Mouse (Mus musculus) adrenal gland, adult 8-10 months (tissue): Measurements from ENCODE around the gene Stx6. TPM values are rescaled to one million over a fixed set of nuclear protein-coding genes. Genes with fewer than 3 reads are reported as not detected.
A peak's percentile ranks its signal among the peaks of the same experiment; 100 is the strongest.

Source experiments
- DNase-seq: peaks from one replicate; pipeline ENCODE4 v3.0.0; 2022
- total RNA-seq, 4 experiments: library from RNA; stranded (reverse); gene quantifications; 2 replicates each; pipeline ENCODE4 v1.2.4; 2022

Stx6 gene
- total RNA-seq, 4 experiments from 2014 or later = 51.1 to 58.4 (median 54.2) TPM

GRCm38 (mm10) chr1:155210011-155210763 is 51.7 kb downstream of the Stx6 start:
- DNase-seq = peak; percentile 4

DNA sequence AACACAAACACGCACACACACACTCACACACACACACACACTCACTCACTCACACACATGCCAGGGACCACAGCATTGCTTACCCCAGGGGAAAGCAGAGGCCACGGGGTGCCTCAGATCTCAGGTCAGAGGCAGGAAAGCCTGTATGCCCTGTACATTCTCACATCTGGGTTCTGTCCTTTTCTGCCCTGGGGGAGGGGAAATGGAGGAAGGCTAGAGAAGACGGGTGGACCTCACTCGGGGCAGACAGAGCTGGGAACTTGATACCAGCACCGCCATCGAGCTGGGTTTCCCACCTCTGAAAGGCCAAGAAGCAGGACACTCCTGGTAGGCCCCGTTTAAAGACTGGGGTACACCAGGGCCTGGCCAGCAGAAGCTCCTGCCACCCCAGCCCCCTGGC is 52.5 kb downstream of the Stx6 start:
- no peak for DNase-seq

GRCm38 (mm10) chr1:155212081-155212480 is 53.6 kb downstream of the Stx6 start:
- DNase-seq = peak; percentile 47

- DNase-seq = peak; percentile 16
Measured at GRCm38 (mm10) chr1:155212493-155212892, 54.0 kb downstream of the Stx6 start.

DNA sequence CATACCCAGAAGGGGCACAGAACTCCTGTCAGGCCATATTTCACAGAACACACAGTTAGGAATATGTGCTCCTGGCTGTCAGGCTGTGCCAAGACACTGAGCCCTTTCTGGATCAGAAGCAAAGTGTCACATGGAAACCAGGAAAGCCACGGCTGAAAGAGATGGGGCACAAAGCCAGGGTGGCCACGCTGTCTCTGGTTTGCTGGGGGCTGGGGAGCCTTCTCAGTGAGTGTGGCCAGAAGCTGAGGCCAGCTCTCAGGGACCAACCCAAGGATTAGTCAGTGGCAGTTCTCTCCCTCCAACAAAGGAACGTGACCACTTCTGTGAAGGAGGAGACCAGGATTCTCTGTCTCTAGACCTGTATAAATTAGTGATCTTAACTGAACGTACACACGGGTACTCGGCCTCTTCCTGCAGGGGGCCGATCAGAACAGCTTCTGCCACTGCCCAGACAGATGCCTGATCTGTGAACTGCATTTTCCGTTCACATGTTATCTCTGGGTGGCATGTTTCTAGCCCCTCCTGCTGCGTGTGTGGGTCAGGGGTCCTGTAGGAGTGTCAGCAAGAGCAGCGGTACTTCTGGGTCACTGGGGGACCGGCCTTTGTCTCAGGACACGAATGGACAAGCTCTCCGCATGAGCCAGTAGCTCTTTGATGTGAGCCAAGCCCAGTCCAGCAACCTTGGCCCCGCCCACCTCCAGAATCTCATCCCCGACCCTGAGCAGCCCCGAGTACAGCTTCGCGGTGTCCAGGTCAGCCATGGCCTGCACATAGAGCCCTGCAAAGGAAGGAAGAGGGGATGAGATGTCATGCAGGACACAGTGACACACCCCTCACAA is 54.6 kb downstream of the Stx6 start:
- peak; percentile 50 for DNase-seq

DNA sequence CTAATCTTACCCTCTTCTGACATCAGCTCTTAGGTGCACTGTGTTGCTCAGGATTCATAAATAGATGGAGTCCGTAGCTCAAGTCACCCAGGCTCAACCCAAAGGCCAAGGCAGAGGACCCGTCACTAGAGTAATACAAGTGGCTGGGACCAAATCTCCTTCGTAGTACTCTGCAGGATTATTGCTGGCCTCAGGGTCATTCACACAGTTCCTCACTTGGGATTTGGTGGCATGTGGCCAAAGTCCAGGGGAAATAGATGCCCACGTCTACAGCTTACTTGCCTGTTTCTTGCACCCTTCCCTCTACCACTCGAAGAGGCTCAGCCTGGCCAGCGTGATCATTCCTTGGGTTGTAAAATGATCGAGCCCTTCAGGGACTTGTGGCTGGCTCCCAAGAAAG is 55.4 kb downstream of the Stx6 start:
- peak; percentile 4 for DNase-seq

GRCm38 (mm10) chr1:155215066-155215764 is 56.7 kb downstream of the Stx6 start:
- DNase-seq = peak; percentile 9

GRCm38 (mm10) chr1:155216313-155216712 is 57.8 kb downstream of the Stx6 start:
- no peak for DNase-seq

GRCm38 (mm10) chr1:155216844-155217243 is 58.3 kb downstream of the Stx6 start:
- DNase-seq = no peak

GRCm38 (mm10) chr1:155217865-155218541 is 59.5 kb downstream of the Stx6 start:
- DNase-seq = no peak

DNA sequence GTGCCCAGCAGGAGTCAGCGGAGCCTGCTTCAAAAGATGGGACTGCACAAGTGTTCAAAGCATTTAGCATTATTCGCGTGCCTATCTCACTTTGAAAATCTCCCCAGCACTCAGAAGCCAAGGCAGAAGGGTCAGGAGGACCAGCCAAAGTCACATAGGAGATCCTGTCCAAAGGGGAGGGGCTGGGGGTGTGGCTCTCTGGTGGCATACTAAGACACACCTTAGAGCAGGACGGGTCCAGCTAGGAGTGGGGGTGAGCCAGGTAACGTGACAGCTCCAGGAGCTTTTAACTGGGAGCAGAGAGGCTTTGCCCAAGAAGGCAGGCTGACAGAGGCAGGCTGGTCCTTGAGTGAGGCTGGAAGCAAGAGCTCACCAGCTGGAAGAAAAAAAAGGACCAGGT is 60.4 kb downstream of the Stx6 start:
- DNase-seq = no peak

- no peak for DNase-seq
Measured at GRCm38 (mm10) chr1:155222101-155222669, 63.7 kb downstream of the Stx6 start.

GRCm38 (mm10) chr1:155223036-155223435 is 64.5 kb downstream of the Stx6 start:
- no peak for DNase-seq

DNA sequence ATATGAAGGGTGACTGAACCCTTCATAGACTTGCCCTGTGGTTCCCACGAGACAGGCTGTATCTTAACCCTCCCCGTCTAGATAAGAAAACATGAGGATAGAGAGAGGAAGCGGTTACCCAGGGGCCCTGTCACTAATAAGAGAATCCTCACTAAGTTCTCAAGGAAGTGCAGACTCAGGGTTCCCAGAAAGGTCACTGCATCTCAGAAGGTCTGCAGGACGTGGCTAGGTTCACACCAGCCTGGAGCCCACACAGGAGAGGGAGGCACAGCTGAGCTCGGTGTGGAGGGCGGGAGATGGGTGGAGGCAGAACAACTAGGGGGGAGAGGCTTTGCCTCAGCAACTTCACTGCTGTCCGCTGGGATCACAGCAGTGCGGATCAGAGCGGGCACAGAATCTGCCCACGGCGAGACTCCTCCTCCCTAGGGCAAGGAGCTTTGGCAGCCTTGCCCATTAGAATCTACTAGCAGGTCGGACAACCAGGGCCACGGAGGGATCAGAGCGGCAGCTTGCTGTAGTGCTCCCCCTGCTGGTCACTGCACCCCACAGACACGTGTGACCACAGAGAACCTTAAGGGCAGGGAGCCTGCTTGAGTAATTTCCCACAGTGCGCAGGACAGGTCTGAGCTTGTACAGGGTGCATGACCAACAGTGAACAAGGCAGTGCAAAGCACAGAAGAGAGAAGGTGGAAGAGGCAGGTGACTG is 65.5 kb downstream of the Stx6 start:
- DNase-seq = peak; percentile 80

DNA sequence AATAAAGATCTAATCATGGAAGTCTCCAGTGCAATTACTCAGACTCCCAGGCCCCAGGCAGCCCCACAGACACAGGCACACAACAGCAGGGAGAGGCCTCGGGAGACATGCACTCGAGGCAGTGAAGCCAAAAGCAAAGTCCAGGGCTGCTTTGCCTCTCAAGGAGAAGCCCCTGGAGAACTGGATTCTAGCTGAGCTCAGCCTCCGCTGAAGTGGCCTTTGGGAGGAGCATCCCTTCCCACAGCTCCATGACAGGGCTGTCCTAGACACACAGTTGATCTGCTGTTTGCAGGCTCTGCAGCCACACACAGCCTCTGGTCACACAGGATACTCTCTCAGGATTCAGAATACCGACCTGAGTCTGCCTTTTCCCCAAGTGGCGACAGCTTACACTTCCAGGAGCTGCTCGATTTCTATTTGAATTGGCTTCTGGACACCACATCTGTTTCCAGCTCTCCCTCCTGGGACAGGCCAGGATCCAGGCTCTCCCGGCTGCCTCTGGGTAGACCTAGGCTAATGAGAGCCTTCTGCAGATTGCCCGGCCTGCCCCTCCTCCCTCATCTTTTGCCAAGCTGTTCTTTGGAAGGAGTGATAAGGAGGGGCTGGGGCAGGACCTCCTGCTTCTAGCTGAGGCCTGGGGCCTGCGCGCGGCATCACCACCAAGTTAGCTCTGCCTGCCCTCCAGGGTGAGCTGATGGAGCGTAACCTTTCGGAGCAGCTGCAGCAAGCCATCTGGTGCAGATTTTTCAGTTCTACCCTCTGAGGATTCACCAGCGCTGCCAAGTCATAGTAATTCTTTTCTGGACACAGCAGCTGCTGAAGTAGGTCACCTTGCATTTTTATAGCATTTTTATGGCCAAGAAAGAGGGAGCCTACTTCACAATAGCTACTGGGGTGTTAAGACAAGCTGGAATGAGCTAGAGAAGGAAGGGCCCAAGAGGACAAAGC is 71.2 kb downstream of the Stx6 start:
- DNase-seq = no peak

DNA sequence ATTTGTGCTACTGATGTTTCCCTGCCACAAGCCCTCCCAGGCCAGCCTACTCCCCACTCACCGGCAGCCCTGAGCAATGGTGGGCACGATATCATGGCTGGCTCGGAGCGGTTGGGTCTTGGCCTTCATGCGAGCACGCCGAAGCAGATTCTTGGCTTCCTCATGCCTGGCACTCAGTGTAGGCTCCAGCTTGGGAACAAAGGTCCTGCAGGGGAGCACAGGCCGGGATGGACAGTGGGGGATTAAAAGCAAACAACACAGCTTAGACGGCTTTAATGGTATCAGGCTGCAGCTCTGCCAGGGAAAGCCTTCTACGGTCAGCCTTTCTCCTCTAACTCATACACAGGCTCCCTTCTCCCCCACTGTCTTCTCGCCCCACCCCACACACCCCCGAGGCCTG is 73.9 kb downstream of the Stx6 start:
- DNase-seq = no peak

GRCm38 (mm10) chr1:155232786-155233185 is 74.3 kb downstream of the Stx6 start:
- DNase-seq = peak; percentile 1

DNA sequence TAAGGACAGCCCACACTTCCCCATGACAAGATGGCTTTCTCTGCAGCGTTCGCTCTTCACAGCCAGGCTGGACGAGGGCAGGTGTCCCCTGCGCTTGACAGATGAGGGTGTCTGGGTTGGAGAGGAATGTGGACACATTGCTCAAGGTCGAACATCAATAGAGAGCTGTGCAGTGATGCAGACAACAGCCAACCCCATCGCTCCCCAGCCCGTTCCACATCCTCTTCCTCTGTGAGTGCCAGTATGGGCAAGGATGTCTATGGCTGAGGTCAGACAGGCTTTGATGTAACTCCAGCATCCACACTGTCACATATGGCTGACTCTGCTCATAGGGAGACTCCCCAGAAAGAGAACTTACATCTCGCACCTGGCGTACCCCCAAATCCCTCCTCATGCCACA is 74.9 kb downstream of the Stx6 start:
- peak; percentile 20 for DNase-seq

GRCm38 (mm10) chr1:155233931-155234607 is 75.6 kb downstream of the Stx6 start:
- peak; percentile 58 for DNase-seq

- DNase-seq = no peak
Measured at GRCm38 (mm10) chr1:155235641-155236040, 77.1 kb downstream of the Stx6 start.
